In the genomic region with DNA sequence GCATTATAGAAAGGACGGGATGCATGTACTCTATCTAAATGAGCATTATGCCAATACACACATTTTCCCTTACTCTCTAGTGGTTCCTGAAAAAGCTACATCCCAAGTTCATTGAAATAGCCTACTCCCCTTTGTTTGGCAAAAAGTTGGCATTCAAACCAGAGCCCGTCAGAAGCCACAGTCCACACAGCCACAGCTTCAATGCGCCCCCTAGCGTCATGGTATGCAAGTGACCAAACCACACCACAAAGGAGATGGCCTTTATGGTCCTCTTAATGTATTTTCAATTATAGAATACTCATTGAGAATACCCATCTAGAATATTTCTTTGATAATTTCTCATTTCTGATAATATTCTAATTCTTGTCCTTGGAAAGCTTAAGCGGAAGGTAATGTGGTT, we compare ENCODE assay signal across 7 mouse cellular contexts.
DNase-seq lines count a peak whose midpoint lies in the region.

No protein-coding gene starts in this region.

- no peaks in the 10 kb centered on the region for H3K27me3 ChIP-seq in limb, embryonic 10.5 days (ENCODE audit: low read depth, poor library complexity, severe bottlenecking)

- WGBS in limb, embryonic 10.5 days, result 34% methylated on average over 5 of the region's 5 CpGs

- no peak overlapping the region for H3K4me3 ChIP-seq in limb, embryonic 10.5 days

- peak; percentile 1 for DNase-seq in thymus, postnatal 25 days
- no peak for DNase-seq in thymus, postnatal 0 days (ENCODE audit: low spot score)
- peak; percentile 71 for DNase-seq in adrenal gland, postnatal 25 days
- DNase-seq in embryo, embryonic 10 days (ENCODE audit: low spot score), result peak; percentile 89
- DNase-seq in induced T-regulatory cell, adult 2 months (ENCODE audit: low read depth), result peak; percentile 9
- peak; percentile 76 for DNase-seq in limb, embryonic 10.5 days (ENCODE audit: low spot score)
- DNase-seq in right cerebral cortex, adult 2 months (ENCODE audit: low spot score in 2 of 2), result peak; percentile 59 to 70

- H3K27ac ChIP-seq in limb, embryonic 10.5 days, result no peak overlapping the region

- H3K9me3 ChIP-seq in limb, embryonic 10.5 days (replicated peaks), result no peaks in the 10 kb centered on the region

- peaks cover 5% of the 10 kb centered on the region; the same call in 1 of the 2 replicates for H3K4me1 ChIP-seq in limb, embryonic 10.5 days

- H3K36me3 ChIP-seq in limb, embryonic 10.5 days, result no peaks in the 10 kb centered on the region
